Mouse (Mus musculus) cerebellum, adult 11-12 months (tissue): ENCODE measurements around the gene Gpatch2.

Experiments
- DNase-seq: peaks from one replicate; pipeline ENCODE4 v3.0.0; 2022

Gene Gpatch2

DNA sequence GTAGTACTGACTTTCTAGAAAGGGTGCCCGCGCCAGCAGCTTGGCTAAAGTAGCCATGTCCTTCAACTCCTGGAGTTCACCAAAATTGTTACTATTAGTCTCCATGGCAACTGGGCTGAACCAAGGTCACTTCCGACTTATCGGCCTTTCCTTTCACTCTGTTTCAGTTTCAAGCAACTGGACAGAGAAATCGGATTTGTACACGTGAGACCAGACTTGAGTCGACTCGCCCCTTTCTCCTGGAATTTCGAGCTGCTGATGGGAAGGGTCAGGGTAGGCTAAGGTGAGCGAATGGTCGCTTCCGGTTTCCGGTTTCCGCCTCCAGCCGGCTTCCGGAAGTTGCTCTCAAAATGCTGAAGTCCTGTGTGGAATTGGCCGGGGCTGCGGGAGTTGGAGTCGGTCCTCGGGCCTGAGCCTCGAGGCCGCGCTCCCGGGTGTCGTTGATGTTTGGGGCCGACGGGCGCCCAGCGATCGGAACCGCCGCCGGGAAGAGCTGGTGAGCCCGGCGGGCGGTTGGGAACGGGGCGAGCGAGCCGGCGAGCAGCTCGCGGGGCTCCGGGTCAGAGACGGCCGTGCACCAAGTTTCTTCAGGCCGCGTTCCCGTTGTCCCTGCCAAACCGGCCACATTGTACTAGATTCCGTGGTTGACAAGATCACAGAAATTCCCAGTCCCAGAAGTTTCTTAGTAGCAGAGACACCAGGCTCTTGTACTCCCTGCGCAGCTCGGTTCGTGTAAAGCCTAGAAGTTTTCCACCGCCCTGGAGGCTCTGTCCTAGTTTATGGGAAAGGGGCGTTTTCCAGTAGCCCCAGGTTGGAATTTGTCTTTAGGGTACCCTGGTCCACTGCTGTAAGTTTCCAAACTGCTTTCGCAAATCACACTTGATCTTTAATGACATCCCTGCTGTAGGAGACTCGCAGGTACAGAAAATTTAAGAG, at the start of gene Gpatch2, which contains the start of gene Spata17:
Gpatch2 (plus strand) TSS at position 328 of the 936 bp plus-strand sequence.
Spata17 (minus strand) TSS at position 285 of the 936 bp plus-strand sequence.
- peak; percentile 75 for DNase-seq

- no peak for DNase-seq
Measured at GRCm38 (mm10) chr1:187169646-187170045, 45.7 kb upstream of the Gpatch2 start.

- no peak for DNase-seq
Measured at GRCm38 (mm10) chr1:187170361-187170760, 44.9 kb upstream of the Gpatch2 start.

DNA sequence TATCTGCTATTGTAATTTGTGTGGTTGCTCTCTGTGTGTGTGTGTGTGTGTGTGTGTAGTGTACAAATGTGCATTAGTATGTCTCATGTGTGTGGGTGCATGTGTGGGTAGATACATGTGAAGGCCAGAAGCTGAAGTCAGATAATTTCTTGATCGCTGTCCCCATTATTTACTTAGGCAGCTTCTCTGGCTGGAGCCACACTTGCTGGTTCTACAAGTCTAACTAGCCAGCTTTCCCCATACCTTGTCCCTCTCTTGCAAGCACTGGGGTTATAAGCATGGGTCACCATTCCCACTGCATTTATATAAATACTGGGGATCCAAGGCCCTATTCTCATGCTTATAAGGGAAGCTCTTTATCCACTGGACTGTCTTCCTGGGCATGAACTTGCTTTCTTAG, 39.3 kb upstream of the Gpatch2 start:
- no peak for DNase-seq

DNA sequence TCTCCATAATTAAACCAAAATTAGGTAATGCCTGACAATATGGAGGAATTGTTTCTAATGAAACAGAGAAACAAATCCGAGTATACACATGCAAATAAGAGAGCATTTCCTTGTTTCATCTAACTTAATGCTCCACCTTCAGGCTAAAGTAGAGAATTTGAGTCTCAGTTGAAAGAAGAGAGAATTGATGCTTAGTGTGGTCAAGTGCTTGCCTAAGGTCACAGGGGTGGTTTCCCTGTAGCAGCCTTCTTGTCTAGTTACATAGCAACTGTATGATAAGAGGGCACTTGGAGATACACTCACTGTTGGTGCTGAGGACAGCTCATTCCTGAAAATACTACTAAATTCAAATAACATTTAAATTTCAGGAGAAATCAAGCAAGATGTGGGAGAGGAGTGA, 36.8 kb upstream of the Gpatch2 start:
- no peak for DNase-seq

- no peak for DNase-seq
Measured at GRCm38 (mm10) chr1:187205506-187205905, 9.8 kb upstream of the Gpatch2 start.

DNA sequence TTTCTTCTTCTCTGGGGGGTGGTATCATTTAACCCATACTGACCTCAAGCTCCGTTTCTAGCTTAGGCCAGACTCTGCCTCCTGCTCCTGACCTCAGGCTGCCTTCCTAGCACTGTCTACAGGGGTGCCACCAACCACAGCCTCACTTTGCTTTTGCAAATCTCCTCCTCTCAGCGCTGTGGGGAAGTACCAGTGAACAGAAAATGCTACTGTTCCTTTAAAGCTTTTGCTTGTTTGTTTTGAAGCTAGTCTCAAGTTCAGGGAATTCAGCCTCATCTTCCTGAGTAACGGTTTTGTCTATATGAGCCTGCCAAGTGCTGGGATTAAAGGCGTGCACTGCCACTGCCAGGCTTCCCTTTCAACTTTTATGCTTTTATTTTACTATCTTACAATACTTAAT, 5.8 kb upstream of the Gpatch2 start:
- no peak for DNase-seq

DNA sequence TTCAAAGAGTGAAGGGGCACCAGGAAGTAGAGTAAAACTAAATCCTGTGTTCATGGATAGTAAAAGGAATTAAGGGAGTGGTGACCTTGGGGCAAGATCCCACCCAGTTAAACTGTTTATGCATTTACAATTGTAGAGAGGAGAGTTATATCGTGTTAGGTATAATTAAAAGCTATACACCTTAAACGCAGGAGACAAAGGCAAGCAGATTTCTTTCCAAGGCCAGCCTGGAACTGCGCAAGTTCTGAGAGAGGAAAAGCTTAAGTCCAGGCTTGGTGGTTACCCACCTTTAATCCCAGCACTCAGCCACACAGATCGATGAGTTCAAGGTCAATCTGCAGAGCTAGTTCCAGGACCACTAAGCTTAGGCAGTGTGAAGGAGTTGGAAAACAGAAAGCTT, 4.6 kb upstream of the Gpatch2 start:
- DNase-seq, result no peak

DNA sequence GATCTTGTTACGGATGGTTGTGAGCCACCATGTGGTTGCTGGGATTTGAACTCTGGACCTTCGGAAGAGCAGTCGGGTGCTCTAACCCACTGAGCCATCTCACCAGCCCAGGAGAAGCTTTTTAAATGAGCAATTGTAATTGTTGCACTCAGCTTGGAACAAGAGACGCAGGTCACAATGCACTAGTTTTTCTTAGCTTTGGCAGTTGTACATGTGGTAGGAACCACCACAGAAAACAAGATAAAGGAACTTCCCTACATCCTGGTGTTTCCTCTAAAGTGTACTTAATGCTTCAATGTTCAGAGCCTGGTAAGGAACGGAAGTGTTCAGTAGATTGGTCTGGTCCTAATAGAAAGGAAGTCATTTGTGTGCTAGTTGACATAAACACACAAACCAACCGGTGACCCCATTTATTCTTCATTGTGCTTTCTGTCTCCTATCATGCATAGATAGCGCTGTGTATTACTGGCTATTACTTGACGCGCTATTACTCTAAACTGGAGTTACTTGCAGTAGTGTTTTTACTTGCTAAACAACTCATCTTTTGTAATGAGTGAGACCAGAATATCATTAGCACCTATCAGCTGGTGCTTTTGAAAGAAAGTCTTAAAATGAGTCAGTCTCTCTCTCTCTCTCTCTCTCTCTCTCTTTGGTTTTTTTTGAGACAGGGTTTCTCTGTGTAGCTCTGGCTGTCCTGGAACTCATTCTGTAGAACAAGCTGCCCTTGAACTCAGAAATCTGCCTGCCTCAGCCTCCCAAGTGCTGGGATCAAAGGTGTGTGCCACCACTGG, 1.5 kb downstream of the Gpatch2 start:
- no peak for DNase-seq

DNA sequence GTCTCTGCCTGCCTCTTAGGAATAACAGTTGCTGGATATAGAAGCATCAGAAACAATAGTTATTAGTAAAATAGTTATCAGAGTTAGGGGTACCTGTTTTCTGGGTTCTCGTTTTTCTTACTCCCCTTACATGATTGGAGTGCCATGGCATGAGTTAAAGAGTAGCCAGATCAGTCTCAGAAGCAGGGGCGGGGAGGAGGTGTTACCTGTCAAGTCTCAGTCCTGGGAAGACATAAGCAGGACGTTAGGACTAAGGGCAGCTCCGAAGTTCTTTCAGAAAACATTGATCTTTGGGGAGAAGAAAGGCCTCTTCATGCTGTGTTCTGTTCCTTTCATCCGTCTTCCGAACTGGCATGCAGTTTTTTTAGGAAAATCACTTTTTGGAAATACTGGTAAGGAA, 5.4 kb downstream of the Gpatch2 start:
- no peak for DNase-seq

DNA sequence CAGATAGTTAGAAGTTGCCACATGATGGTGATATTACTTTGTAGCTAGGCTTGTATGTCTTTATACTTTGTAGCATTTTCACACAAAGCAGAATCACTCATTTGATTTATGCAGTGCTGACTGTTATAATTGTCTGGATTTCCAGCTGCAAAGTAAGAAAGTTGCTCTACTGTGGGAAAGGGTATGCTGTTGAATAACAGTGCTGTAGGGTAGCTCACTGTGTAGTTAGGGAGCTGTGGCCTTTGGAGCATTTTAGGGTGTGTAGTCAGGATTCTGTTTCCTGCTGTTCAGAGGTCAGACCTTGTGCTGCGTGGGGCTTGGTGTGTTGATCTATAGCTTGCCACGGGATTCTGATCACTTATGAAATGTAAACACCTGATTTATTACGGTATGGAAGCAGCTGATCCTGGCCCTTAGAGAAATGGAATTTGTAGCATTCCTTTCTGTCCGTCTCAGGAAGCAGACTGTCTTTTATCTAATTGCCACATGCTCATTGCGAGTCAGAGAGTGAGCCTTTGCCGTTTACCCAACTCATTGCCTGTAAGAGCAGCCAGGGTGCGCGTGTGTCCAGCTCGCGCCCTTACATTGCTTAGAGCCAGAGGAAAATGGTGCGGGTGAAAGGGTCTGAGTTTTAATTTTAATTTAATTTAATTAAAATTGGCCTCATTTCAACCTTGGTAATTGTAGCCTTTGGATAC, 11.2 kb downstream of the Gpatch2 start:
- no peak for DNase-seq

DNA sequence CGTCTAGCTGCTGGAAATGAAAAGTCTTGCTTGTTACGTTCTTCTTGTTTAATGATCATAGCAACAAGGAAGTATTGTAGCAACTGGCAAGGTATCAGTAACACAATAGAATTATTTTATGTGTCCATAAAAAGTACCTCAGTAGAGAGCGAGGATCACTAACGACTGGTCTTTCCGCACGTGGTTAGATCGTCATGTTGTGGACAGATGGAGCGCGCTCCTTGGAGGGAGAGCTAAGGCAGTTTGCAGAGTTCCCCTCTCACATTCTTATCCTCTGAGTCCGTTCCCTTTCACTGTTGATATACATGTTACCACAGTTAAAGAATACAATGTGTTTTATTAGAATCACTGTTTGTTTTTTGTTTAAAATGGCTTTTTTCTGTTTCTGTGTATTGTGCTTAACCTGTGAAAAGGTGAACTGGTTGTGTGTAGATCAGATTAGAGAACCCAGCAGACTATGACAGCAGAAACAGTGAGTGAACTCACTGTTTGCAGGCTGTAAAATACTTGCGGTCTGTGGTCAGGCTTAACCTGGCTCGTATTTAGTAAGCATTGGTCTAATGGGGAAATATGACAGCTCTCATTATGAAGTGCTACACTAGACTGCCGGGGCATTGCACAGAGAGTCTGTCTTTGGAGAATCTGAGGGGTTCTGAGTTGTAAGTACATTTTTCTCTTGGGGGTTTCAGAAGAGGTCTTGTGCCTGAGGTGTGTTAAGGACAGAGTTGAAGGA, 13.3 kb downstream of the Gpatch2 start:
- DNase-seq, result no peak

GRCm38 (mm10) chr1:187230255-187230654, 14.9 kb downstream of the Gpatch2 start:
- no peak for DNase-seq

GRCm38 (mm10) chr1:187232196-187232955, 17.1 kb downstream of the Gpatch2 start:
- DNase-seq, result no peak

DNA sequence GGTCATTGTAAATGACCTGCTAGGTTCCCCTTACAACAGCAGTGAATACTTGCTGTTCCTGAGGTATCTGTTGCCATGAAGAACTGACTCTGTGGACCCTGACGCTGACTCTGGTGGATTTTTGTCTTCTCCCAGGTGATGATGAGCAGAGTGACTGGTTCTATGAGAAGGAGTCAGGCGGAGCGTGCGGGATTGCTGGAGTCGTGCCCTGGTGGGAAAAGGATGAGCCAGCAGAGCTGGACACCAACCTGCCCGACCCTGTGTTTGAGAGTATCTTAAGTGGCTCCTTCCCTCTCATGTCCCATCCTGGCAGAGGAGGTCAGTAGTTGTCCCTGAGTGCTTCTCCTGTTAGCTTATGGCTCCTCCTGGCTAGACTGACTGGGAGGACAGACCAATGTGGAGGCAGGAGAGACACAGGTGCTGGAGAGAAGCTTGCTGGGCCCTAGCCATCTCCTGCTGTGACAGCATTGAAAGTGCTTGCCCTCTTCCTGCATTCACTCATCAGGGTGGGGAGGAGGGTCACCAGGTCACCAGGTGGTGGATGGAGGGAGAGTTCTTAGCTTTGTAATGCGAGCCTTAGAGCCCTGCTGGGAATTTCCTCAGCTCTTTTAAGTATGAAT, 17.8 kb downstream of the Gpatch2 start:
- peak; percentile 60 for DNase-seq

DNA sequence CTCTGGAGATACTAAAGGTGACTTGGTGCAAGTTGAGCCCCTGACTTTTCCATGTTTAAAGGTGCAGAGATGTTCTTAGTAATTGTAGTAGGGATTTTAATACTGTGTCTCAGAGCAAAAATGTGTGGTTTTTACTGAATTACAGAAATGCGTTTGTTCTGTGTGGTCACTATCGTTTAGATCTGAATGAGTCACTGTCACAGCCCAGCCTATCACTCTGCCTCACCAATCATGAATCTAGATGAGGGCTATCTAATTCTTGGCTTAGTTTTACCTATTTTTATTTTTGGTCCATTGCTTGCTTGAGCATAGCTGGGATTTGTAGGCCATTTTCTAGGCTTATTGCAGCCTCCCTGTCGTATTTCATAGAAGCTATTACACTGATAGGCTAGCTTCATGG, 19.9 kb downstream of the Gpatch2 start:
- no peak for DNase-seq

DNA sequence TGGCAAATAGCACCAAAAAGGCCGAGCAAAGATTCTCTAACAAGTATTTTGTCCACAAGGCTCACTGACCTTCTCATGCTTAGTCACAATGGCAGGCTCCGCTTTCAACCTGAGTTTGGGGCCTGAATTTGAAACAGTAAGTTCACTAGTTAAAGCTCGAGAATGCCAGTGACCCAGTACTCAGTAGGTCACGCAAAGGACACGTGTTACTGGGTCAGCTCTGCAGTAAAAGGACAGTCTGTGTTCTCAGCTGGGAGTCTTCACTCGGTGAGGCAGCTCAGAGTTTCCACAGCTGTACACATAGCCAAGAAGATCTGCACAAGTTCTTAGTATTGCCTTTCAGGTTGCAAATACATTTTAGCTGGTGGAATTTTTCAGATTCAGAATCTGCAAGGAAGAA, 21.0 kb downstream of the Gpatch2 start:
- no peak for DNase-seq

DNA sequence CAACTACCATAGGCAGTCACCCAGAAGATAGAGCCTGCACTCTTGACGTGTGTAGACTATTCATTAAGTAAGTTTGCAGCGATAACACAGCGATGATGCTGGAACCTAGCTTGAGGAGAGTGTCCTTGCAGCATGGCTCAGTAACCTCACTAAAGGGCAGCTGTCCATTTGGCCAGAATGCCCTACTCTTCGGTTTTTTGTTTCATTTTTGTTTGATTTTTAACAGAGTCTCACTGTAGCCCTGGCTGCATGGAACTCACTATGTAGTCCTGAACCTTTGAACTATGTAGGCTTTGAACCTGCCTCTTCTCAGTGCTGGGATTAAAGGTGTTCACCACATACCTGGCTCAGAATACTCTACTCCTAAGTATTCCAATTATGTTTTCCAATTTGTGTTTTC, 22.8 kb downstream of the Gpatch2 start:
- DNase-seq, result no peak

DNA sequence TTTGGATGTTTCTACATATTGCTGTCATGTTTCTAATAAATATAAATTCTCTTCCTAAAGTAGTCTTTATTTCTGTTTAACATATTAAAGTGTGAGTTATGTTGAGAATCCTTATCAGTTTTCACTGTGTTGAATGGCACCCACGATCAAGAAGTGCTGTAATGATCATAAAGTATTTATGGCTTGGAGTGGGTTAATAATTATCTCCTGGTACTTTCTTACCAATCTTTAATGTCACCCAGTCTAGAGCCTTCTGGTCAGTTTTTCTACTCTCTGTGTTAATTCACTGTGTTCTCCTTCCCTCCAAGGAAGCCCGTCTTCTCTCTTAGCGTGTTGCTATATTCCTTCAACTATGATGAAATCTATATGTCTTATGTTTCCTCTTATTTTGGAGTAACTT, 25.0 kb downstream of the Gpatch2 start:
- no peak for DNase-seq

GRCm38 (mm10) chr1:187241329-187241728, 26.0 kb downstream of the Gpatch2 start:
- no peak for DNase-seq

DNA sequence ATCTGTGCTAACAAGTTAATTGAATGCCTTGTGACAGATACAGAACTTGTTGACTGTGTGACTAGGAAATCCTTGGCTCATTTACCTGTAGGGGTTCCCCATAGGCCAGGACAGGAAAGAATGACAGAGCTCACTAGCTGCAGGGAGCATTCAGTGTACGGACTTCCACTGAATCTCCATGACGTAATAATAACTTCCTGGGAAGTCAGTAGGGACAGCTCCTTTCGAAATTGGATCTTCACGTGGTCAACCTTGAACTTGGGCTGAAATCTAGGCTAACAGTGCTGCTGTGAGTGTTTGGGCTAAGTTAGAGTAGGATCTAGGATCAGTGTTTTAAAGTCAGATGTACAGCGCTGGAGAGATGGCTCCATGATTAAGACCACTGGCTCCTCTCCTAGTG, 29.4 kb downstream of the Gpatch2 start:
- DNase-seq, result no peak
